Mouse (Mus musculus) forebrain, postnatal 0 days (tissue): ENCODE data around the gene Drc7. TPM values are rescaled to one million over a fixed set of nuclear protein-coding genes. Genes with fewer than 3 reads are reported as not detected.

Source experiments
- ATAC-seq: fragments of 200-750 bp; cut with Nextera tagmentation; 2 replicates; pipeline ENCODE4 v1.8.0; 2017; ENCODE audit warnings: mild to moderate bottlenecking, moderate library complexity
- DNase-seq: peaks from one replicate; pipeline ENCODE4 v3.0.0-alpha.2; 2015
- H3K27ac ChIP-seq: fragments of 300-500 bp; sonication (generic); 2 replicates; pipeline ENCODE4 v1.5.1; 2014; ENCODE audit warnings: low read depth, mild to moderate bottlenecking, antibody characterized with exemption, low read length, moderate library complexity, mixed read lengths
- H3K27me3 ChIP-seq: fragments of 300-500 bp; sonication (generic); 2 replicates; pipeline ENCODE4 v1.6.1; 2014; ENCODE audit warnings: mild to moderate bottlenecking, low read length, mixed read lengths; ENCODE audit not compliant: insufficient read depth
- H3K36me3 ChIP-seq: fragments of 300-500 bp; sonication (generic); 2 replicates; pipeline ENCODE4 v1.6.1; 2014; ENCODE audit warnings: mild to moderate bottlenecking, moderate library complexity; ENCODE audit not compliant: insufficient read depth
- H3K4me1 ChIP-seq: fragments of 300-500 bp; sonication (generic); 2 replicates; pipeline ENCODE4 v1.6.1; 2014; ENCODE audit warnings: antibody characterized with exemption; ENCODE audit not compliant: insufficient read depth
- H3K4me2 ChIP-seq: fragments of 300-500 bp; sonication (generic); 2 replicates; pipeline ENCODE4 v1.6.1; 2014; ENCODE audit warnings: low read depth, mild to moderate bottlenecking, moderate library complexity
- H3K4me3 ChIP-seq: fragments of 300-500 bp; sonication (generic); 2 replicates; pipeline ENCODE4 v1.5.1; 2014; ENCODE audit warnings: low read depth, low read length, mixed read lengths
- H3K9ac ChIP-seq: fragments of 300-500 bp; sonication (generic); 2 replicates; pipeline ENCODE4 v1.6.1; 2014; ENCODE audit warnings: mild to moderate bottlenecking
- H3K9me3 ChIP-seq: fragments of 300-500 bp; sonication (generic); 2 replicates; pipeline ENCODE4 v1.6.1; 2016; ENCODE audit warnings: low read length
- CTCF ChIP-seq: sonication (generic); IDR thresholded peaks from 2 replicates; pipeline ENCODE4 v1.5.1; 2016; ENCODE audit warnings: antibody characterized with exemption, control low read depth, low read depth
- WGBS: fragments of 180-500 bp; shearing (Covaris S2); extraction: QIAGEN DNeasy Blood & Tissue Kit; methylation state at CpG from one replicate; pipeline ENCODE4 v1.1.7; 2014; 5-methylcytosine and 5-hydroxymethylcytosine counted together
- polyA plus RNA-seq: library from polyadenylated mRNA; unstranded; fragments of >200 nt; fragmentation: Nextera tagmentation; extraction: Ambion mirVana; gene quantifications from 2 replicates; pipeline ENCODE4 v1.2.1, GENCODE M21; 2015
- total RNA-seq: library from RNA; depleted of rRNA; stranded (reverse); fragments of >200 nt; gene quantifications from 2 replicates; pipeline ENCODE4 v1.2.3, GENCODE M21; 2014

The Drc7 gene
- total and polyA plus RNA-seq, 2 experiments from 2014 or later, result 3.7 to 4.4 TPM

DNA sequence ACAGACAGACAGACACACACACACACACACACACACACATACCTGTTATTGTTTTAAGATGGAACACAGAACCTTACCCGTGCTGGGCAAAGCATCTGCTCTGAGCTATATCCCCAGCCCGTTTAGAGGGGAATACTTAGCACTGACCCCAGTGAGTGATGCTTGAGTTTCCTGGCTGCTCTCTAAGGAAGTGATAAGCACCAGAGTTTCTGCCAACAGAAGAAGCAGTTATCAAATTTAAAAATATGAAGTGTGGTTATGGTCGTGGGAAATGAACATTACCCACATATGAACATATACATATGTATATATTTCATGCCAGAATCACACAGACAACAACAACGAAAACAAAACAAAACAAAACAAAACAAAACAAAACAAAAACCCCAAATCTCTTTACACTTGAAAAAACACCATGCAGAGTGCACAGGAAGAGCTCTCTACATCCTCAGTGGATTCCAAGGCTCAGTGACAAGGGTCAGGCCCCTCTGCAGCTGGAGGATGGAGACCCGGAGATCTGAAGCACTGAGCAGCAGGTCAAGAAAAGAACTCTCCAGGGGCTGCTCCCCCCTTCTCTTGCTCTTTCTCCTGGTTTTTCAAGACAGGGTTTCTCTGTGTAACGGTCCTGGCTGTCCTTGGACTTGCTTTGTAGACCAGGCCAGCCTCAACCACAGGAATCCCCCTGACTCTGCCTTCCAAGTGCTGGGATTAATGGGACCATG lies 5.1 kb downstream of the Drc7 start:
- no peak overlapping the region for H3K4me2 ChIP-seq
- no peak for TF ChIP-seq CTCF
- no peak overlapping the region for H3K9ac ChIP-seq
- WGBS, result 60% methylated on average over 6 of the region's 6 CpGs
- no peaks in the 10 kb centered on the region for H3K36me3 ChIP-seq
- no peaks in the 10 kb centered on the region for H3K4me1 ChIP-seq
- DNase-seq (no peak), ATAC-seq (no peak)
- H3K27ac ChIP-seq, result no peak overlapping the region
- H3K4me3 ChIP-seq, result no peak overlapping the region
- H3K27me3 ChIP-seq, result no peaks in the 10 kb centered on the region
- H3K9me3 ChIP-seq, result no peaks in the 10 kb centered on the region

DNA sequence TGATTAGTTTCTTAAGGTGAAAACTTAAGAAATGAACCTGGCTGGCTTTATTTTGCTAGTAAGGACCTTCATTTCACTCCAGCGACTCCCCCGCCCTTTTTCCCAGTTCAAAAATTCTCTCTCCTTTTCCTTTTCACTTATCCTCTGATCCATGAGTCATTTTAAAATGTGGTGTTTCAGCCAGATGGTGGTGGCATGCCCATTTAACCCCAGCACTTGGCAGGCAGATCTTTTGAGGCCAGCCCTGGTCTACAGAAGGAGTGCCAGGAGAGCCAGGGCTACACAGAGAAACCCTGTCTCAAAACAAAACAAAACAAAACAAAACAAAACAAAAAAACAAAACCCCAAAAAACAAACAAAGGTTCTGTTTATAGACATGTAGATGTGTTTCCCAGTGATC lies 9.6 kb downstream of the Drc7 start:
- H3K27me3 ChIP-seq, result no peaks in the 10 kb centered on the region
- H3K9me3 ChIP-seq, result no peaks in the 10 kb centered on the region
- H3K4me3 ChIP-seq, result no peak overlapping the region
- no peaks in the 10 kb centered on the region for H3K36me3 ChIP-seq
- no peak overlapping the region for H3K9ac ChIP-seq
- no peak for ATAC-seq
- 75% methylated on average over 2 of the region's 2 CpGs for WGBS
- no peak for DNase-seq
- no peak for TF ChIP-seq CTCF
- H3K4me2 ChIP-seq, result no peak overlapping the region
- H3K4me1 ChIP-seq, result no peaks in the 10 kb centered on the region
- H3K27ac ChIP-seq, result no peak overlapping the region

DNA sequence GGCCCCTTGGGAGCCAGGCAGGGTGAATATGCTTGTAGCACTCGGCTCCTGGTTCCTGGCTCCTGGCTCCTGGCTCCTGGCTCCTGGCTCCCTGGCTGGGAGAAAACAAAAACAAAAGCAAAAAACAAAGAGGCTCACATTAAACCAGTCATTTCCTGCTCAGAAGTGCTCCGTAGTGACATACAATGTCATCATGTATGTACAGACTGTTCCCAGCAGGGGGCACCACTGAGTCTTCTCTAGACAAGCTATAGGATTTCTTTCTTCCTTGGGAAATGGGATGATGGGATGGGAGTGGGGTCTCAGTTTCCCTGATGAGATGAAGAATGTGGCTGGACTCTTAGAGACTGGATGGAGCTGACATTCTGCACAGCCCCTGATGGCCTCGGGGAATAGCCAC lies 12.7 kb downstream of the Drc7 start:
- 48% methylated on average over 3 of the region's 3 CpGs for WGBS
- DNase-seq (peak; percentile 32), ATAC-seq (no peak)
- H3K27me3 ChIP-seq, result no peaks in the 10 kb centered on the region
- no peaks in the 10 kb centered on the region for H3K4me1 ChIP-seq
- no peak overlapping the region for H3K27ac ChIP-seq
- no peak overlapping the region for H3K4me2 ChIP-seq
- peak; percentile 60 for TF ChIP-seq CTCF
- H3K36me3 ChIP-seq, result no peaks in the 10 kb centered on the region
- no peak overlapping the region for H3K4me3 ChIP-seq
- no peaks in the 10 kb centered on the region for H3K9me3 ChIP-seq
- H3K9ac ChIP-seq, result no peak overlapping the region

DNA sequence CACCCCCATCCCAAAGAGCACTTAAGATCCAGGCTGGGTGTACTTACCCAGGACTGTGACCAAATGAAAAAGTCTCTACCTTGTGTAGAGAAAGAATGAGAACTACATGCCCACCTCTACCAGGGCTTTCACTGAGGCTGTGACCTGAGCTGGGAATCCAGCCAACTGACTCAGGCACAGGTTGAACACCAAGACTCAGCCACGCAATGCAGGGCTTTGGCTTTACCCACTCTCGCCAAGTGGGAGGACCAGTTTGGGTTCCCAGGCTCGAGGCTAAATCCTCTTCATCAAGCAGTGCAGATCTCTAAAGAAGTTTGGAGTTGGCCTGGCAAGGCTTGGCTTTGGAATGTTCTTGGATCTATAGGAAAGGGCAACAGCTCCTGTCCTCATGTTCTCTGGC lies 20.6 kb downstream of the Drc7 start:
- no peaks in the 10 kb centered on the region for H3K27me3 ChIP-seq
- no peaks in the 10 kb centered on the region for H3K36me3 ChIP-seq
- no peak for ATAC-seq
- no peak overlapping the region for H3K4me2 ChIP-seq
- no peak for DNase-seq
- no peak for TF ChIP-seq CTCF
- H3K4me3 ChIP-seq, result no peak overlapping the region
- H3K9me3 ChIP-seq, result no peaks in the 10 kb centered on the region
- 76% methylated on average over 3 of the region's 3 CpGs for WGBS
- no peak overlapping the region for H3K27ac ChIP-seq
- H3K9ac ChIP-seq, result no peak overlapping the region
- no peaks in the 10 kb centered on the region for H3K4me1 ChIP-seq

DNA sequence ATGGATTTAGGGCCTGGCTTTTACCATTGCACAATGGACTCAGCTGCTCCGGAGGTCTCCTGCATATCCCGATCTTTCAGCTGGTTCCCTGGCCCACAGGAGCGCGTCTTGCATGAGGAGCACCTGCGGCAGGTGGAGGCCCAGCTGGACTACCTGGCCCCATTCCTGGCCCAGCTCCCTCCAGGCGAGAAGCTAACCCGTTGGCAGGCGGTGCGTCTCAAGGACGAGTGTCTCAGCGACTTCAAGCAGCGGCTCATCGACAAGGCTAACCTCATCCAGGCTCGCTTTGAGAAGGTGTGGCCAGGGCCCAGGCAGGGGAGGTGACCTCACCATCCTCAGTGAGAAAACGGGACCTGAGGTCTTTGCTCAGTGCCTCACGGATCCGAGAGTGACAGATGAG lies 21.2 kb downstream of the Drc7 start:
- H3K4me2 ChIP-seq, result no peak overlapping the region
- no peak overlapping the region for H3K9ac ChIP-seq
- H3K27me3 ChIP-seq, result no peaks in the 10 kb centered on the region
- no peaks in the 10 kb centered on the region for H3K9me3 ChIP-seq
- no peak overlapping the region for H3K27ac ChIP-seq
- H3K36me3 ChIP-seq, result no peaks in the 10 kb centered on the region
- ATAC-seq (no peak), DNase-seq (no peak)
- H3K4me1 ChIP-seq, result no peaks in the 10 kb centered on the region
- no peak for TF ChIP-seq CTCF
- no peak overlapping the region for H3K4me3 ChIP-seq
- 82% methylated on average over 17 of the region's 17 CpGs for WGBS

DNA sequence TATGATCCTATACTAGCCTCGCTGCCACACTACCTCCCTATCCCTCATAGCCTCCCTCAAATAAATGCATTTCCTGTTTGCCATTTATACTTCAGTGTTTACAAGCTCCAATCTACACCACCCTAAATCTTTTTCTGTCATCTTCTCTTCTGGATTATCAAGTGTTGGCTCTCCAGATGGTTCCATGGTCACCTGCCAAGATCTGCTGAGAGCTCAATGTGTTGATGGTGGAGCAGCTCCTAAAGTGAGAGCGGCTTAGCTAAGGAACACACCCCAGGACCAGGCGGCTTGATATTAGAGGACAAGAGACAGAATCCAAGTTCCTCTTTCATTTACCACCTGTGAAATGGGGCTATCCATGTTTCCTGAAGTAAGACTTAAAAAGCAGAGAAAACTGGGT lies 23.2 kb downstream of the Drc7 start:
- no peak for ATAC-seq
- Histone ChIP-seq H3K4me3 (no peak overlapping the region), H3K27ac (no peak overlapping the region), H3K9me3 (no peaks in the 10 kb centered on the region), H3K36me3 (peaks cover 5% of the 10 kb centered on the region; the same call in 1 of the 2 replicates), H3K9ac (no peak overlapping the region), H3K27me3 (no peaks in the 10 kb centered on the region), H3K4me2 (no peak overlapping the region), H3K4me1 (peaks cover 7% of the 10 kb centered on the region; the same call in 1 of the 2 replicates)
- no peak for TF ChIP-seq CTCF
- DNase-seq, result no peak
- 81% methylated on average over 3 of the region's 3 CpGs for WGBS

DNA sequence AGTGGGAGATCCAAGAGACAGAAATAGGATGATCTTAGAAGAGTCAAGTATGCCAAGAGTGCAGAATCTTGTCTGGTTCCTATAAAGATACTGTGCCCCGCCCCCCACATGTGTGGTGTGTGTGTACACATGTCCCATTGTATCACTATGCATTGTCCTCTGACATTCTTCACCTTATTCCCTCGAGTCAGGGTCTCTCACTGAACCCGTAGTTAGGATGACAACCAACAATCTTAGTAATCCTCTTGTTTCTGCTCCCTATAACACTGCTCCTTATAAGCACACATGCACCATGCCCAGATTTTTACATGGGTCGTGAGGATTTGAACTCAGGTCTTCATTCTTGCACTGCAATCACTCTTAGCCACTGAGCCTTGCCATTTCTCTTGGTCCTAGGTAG lies 24.4 kb downstream of the Drc7 start:
- no peak overlapping the region for H3K9ac ChIP-seq
- no peaks in the 10 kb centered on the region for H3K9me3 ChIP-seq
- 81% methylated on average over 4 of the region's 4 CpGs for WGBS
- H3K36me3 ChIP-seq, result peaks cover 14% of the 10 kb centered on the region
- no peak overlapping the region for H3K27ac ChIP-seq
- H3K4me2 ChIP-seq, result no peak overlapping the region
- ATAC-seq (no peak), DNase-seq (no peak)
- peaks cover 7% of the 10 kb centered on the region; the same call in 1 of the 2 replicates for H3K4me1 ChIP-seq
- TF ChIP-seq CTCF, result no peak
- no peaks in the 10 kb centered on the region for H3K27me3 ChIP-seq
- no peak overlapping the region for H3K4me3 ChIP-seq
